Mouse (Mus musculus) MEL (cell line): ENCODE measurements around the gene Nmur2. TPM values are rescaled to one million over a fixed set of nuclear protein-coding genes. Genes with fewer than 3 reads are reported as not detected.

Experiments
- DNase-seq: peaks from one replicate; pipeline ENCODE4 v3.0.0; 2011; ENCODE audit warnings: low read depth, low spot score
- H3K27ac ChIP-seq: 2 replicates; pipeline ENCODE4 v1.5.1; 2012; ENCODE audit warnings: low read depth, mild to moderate bottlenecking, control low read depth, low read length, moderate library complexity; ENCODE audit not compliant: control insufficient read depth
- H3K27me3 ChIP-seq, 2 experiments: fragments of 150-350 bp in 1 of 2; sonication (generic) in 1 of 2; 2 replicates each; pipeline ENCODE4 v1.6.1; 2012; ENCODE audit warnings: low read length in 2 of 2, mild to moderate bottlenecking in 2 of 2, improper control_type of control experiment in 1 of 2, moderate library complexity in 1 of 2; ENCODE audit not compliant: insufficient read depth in 2 of 2, control insufficient read depth in 1 of 2
- H3K36me3 ChIP-seq, 2 experiments: 2 replicates each; pipeline ENCODE4 v1.6.1; 2012 to 2014; ENCODE audit warnings: low read length in 2 of 2, improper control_type of control experiment in 1 of 2, inconsistent platforms in 1 of 2, mild to moderate bottlenecking in 1 of 2; ENCODE audit not compliant: insufficient read depth in 2 of 2, control insufficient read depth in 1 of 2
- H3K4me1 ChIP-seq, 2 experiments: fragments of 150-350 bp in 1 of 2; sonication (generic) in 1 of 2; 2 replicates each; pipeline ENCODE4 v1.6.1; 2012; ENCODE audit warnings: low read length in 2 of 2, improper control_type of control experiment in 1 of 2, mild to moderate bottlenecking in 1 of 2; ENCODE audit not compliant: insufficient read depth in 2 of 2, control insufficient read depth in 1 of 2
- H3K4me3 ChIP-seq, 2 experiments: fragments of 150-350 bp in 1 of 2; sonication (generic) in 1 of 2; 2 replicates each; pipeline ENCODE4 v1.5.1; 2012; ENCODE audit warnings: low read depth in 2 of 2, low read length in 2 of 2, mild to moderate bottlenecking in 2 of 2, moderate library complexity in 2 of 2, control low read depth in 1 of 2, improper control_type of control experiment in 1 of 2; ENCODE audit not compliant: control insufficient read depth in 1 of 2, insufficient read depth in 1 of 2
- H3K79me2 ChIP-seq: 2 replicates; pipeline ENCODE4 v1.6.1; 2012; ENCODE audit warnings: mild to moderate bottlenecking, low read length, moderate library complexity; ENCODE audit not compliant: control insufficient read depth, poor library complexity, insufficient read depth
- H3K9ac ChIP-seq: 2 replicates; pipeline ENCODE4 v1.6.1; 2012; ENCODE audit warnings: low read depth, mild to moderate bottlenecking, control low read depth, low read length, moderate library complexity; ENCODE audit not compliant: control insufficient read depth, poor library complexity, severe bottlenecking
- H3K9me3 ChIP-seq: fragments of 150-350 bp; sonication (generic); replicated peaks from 2 replicates; pipeline ENCODE4 v1.6.1; 2012; ENCODE audit warnings: mild to moderate bottlenecking, low read length, improper control_type of control experiment, moderate library complexity; ENCODE audit not compliant: insufficient read depth
- CHD2 ChIP-seq: IDR thresholded peaks from 2 replicates; pipeline ENCODE4 v1.6.1; 2011; ENCODE audit warnings: low read length, improper control_type of control experiment
- CTCF ChIP-seq, 3 experiments: IDR thresholded peaks in 2 of 3; conservative IDR thresholded peaks in 1 of 3; 2 replicates each; pipeline ENCODE4 v1.5.1; 2011 to 2012; ENCODE audit warnings: low read length in 3 of 3, low read depth in 2 of 3, mild to moderate bottlenecking in 2 of 3, improper control_type of control experiment in 1 of 3, inconsistent platforms in 1 of 3, mixed read lengths in 1 of 3, moderate library complexity in 1 of 3; ENCODE audit not compliant: control insufficient read depth in 1 of 3, insufficient read depth in 1 of 3, poor library complexity in 1 of 3, severe bottlenecking in 1 of 3
- ETS1 ChIP-seq: IDR thresholded peaks from 2 replicates; pipeline ENCODE4 v1.6.1; 2012; ENCODE audit warnings: low read depth, mild to moderate bottlenecking, inconsistent platforms, low read length, improper control_type of control experiment, moderate library complexity
- GABPA ChIP-seq: IDR thresholded peaks from 2 replicates; pipeline ENCODE4 v1.6.1; 2012; ENCODE audit warnings: low read depth, mild to moderate bottlenecking, inconsistent platforms, low read length, improper control_type of control experiment, moderate library complexity
- HCFC1 ChIP-seq: IDR thresholded peaks from 2 replicates; pipeline ENCODE4 v1.6.1; 2012; ENCODE audit warnings: low read depth, mild to moderate bottlenecking, inconsistent platforms, low read length, improper control_type of control experiment, moderate library complexity
- JUND ChIP-seq: IDR thresholded peaks from 2 replicates; pipeline ENCODE4 v1.6.1; 2011; ENCODE audit warnings: low read depth, mild to moderate bottlenecking, improper control_type of control experiment, low read length
- MAX ChIP-seq: IDR thresholded peaks from 2 replicates; pipeline ENCODE4 v1.6.1; 2011; ENCODE audit warnings: low read length, improper control_type of control experiment
- MAZ ChIP-seq: IDR thresholded peaks from 2 replicates; pipeline ENCODE4 v1.6.1; 2012; ENCODE audit warnings: low read depth, mild to moderate bottlenecking, inconsistent platforms, low read length, improper control_type of control experiment
- MXI1 ChIP-seq: IDR thresholded peaks from 2 replicates; pipeline ENCODE4 v1.6.1; 2011; ENCODE audit warnings: mild to moderate bottlenecking, low read depth, low read length, improper control_type of control experiment
- MYB ChIP-seq: IDR thresholded peaks from 2 replicates; pipeline ENCODE4 v1.6.1; 2011; ENCODE audit warnings: mild to moderate bottlenecking, low read depth, low read length, improper control_type of control experiment
- NRF1 ChIP-seq: IDR thresholded peaks from 2 replicates; pipeline ENCODE4 v1.6.1; 2014; ENCODE audit warnings: low read depth, mild to moderate bottlenecking, inconsistent platforms, low read length, improper control_type of control experiment, moderate library complexity; ENCODE audit not compliant: poor library complexity, insufficient read depth, severe bottlenecking
- POLR2AphosphoS5 ChIP-seq: IDR thresholded peaks from 2 replicates; pipeline ENCODE4 v1.6.1; 2012; ENCODE audit warnings: low read depth, borderline replicate concordance, mild to moderate bottlenecking, inconsistent platforms, low read length, moderate library complexity, mixed read lengths
- RAD21 ChIP-seq: IDR thresholded peaks from 2 replicates; pipeline ENCODE4 v1.6.1; 2011; ENCODE audit warnings: mild to moderate bottlenecking, low read depth, low read length, improper control_type of control experiment
- RCOR1 ChIP-seq: IDR thresholded peaks from 2 replicates; pipeline ENCODE4 v1.6.1; 2012; ENCODE audit warnings: low read depth, mild to moderate bottlenecking, inconsistent platforms, low read length, improper control_type of control experiment
- SIN3A ChIP-seq: IDR thresholded peaks from 2 replicates; pipeline ENCODE4 v1.6.1; 2012; ENCODE audit warnings: low read length, improper control_type of control experiment, inconsistent platforms
- SMC3 ChIP-seq: IDR thresholded peaks from 2 replicates; pipeline ENCODE4 v1.6.1; 2011; ENCODE audit warnings: low read depth, low read length, improper control_type of control experiment
- TAL1 ChIP-seq: IDR thresholded peaks from 2 replicates; pipeline ENCODE4 v1.6.1; 2012; ENCODE audit warnings: mild to moderate bottlenecking, inconsistent platforms, low read length, moderate library complexity, mixed read lengths
- TCF12 ChIP-seq: IDR thresholded peaks from 2 replicates; pipeline ENCODE4 v1.6.1; 2014; ENCODE audit warnings: low read depth, mild to moderate bottlenecking, inconsistent platforms, low read length, improper control_type of control experiment, moderate library complexity
- UBTF ChIP-seq: IDR thresholded peaks from 2 replicates; pipeline ENCODE4 v1.6.1; 2012; ENCODE audit warnings: low read depth, mild to moderate bottlenecking, inconsistent platforms, low read length, improper control_type of control experiment, moderate library complexity, borderline replicate concordance; ENCODE audit not compliant: insufficient read depth
- USF1 ChIP-seq: IDR thresholded peaks from 2 replicates; pipeline ENCODE4 v1.6.1; 2014; ENCODE audit warnings: low read depth, mild to moderate bottlenecking, inconsistent platforms, low read length, improper control_type of control experiment, moderate library complexity
- USF2 ChIP-seq, 2 experiments: IDR thresholded peaks; 2 replicates each; pipeline ENCODE4 v1.6.1; 2011 to 2012; ENCODE audit warnings: improper control_type of control experiment in 2 of 2, low read length in 2 of 2, borderline replicate concordance in 1 of 2, inconsistent platforms in 1 of 2, low read depth in 1 of 2, mild to moderate bottlenecking in 1 of 2; ENCODE audit not compliant: insufficient read depth in 1 of 2
- ZKSCAN1 ChIP-seq: IDR thresholded peaks from 2 replicates; pipeline ENCODE4 v1.6.1; 2012; ENCODE audit warnings: low read depth, mild to moderate bottlenecking, inconsistent platforms, low read length, improper control_type of control experiment, moderate library complexity
- polyA plus RNA-seq, 2 experiments: library from polyadenylated mRNA; stranded (reverse) in 1 of 2; unstranded in 1 of 2; fragments of >175 nt in 1 of 2; fragments of >200 nt in 1 of 2; gene quantifications; 2 replicates each; pipeline versions ENCODE4 v1.2.1 to v1.2.4; 2012; ENCODE audit warnings: low replicate concordance in 2 of 2, low read depth in 1 of 2; ENCODE audit not compliant: insufficient read length in 2 of 2, insufficient read depth in 1 of 2, missing spikeins in 1 of 2
- total RNA-seq: library from RNA; depleted of rRNA; stranded (reverse); fragments of 300-350 nt; gene quantifications from 2 replicates; pipeline ENCODE4 v1.2.3, GENCODE M21; 2012

Nmur2 gene
- total and polyA plus RNA-seq, 3 experiments: not detected

DNA sequence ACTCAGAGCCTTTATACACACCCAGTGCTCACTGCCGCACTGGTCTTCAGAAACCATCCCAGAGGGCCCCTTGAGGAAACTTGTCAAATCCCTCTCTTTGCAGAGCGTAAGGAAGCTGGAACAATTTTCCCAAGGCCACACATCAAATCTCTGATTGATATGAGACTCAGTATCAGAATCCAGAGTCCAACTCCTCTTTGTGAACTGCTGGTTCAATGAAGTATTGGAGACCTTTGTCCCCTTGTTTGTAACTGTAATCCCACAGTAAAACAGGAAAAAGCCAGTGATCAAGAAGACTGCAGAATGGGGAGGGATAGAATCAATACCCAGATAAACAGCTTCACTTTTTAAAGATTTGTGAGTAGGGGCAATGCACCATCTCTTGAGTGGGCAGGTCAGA is 28.8 kb upstream of the Nmur2 start:
- Histone ChIP-seq H3K9ac (no peak overlapping the region), H3K4me3 (no peak overlapping the region), H3K27ac (no peak overlapping the region), H3K36me3 (no peaks in the 10 kb centered on the region), H3K9me3 (no peaks in the 10 kb centered on the region), H3K4me1 (no peaks in the 10 kb centered on the region), H3K79me2 (no peaks in the 10 kb centered on the region), H3K27me3 (no peaks in the 10 kb centered on the region)
- no peak for DNase-seq
- TF ChIP-seq TAL1 (no peak), MAX (no peak), SMC3 (no peak), CHD2 (no peak), ZKSCAN1 (no peak), ETS1 (no peak), POLR2AphosphoS5 (no peak)

DNA sequence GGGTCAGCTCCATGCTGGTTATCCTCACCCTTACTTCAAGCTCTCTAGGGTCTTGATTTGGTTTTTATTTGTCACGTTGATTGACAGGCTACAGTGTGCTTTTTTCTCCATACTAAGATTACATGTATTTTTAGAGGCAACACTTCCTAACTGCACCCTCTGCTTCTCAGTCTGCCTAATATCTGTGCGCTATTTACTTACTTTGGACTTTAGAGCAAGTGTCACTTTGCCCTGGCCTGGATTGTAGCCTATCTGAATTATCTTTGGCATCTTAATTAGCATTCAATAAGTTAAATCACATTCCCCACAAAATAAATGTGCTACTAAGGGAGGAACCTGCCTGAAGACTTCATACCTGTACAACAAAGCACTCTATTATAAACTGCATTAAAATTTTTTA is 24.3 kb upstream of the Nmur2 start:
- TF ChIP-seq MAZ (no peak), MYB (no peak), SMC3 (no peak), USF2 (IDR thresholded peaks at IDR 0.05; ENCODE audit: borderline replicate concordance in 1 of 2, insufficient read depth in 1 of 2, low read depth in 1 of 2, low read length in 2 of 2) (no peak), TCF12 (no peak), RAD21 (no peak), RCOR1 (no peak), GABPA (no peak), NRF1 (no peak), UBTF (no peak), USF1 (no peak), TAL1 (no peak), JUND (no peak), POLR2AphosphoS5 (no peak), SIN3A (no peak), MAX (no peak), CTCF (IDR thresholded peaks at IDR 0.05 in 2 of 3, conservative IDR thresholded peaks at IDR 0.05 in 1 of 3; ENCODE audit: control insufficient read depth in 1 of 3, insufficient read depth in 1 of 3, low read depth in 2 of 3, low read length in 3 of 3, poor library complexity in 1 of 3, severe bottlenecking in 1 of 3) (no peak), MXI1 (no peak), HCFC1 (no peak)
- TF ChIP-seq, all 39 proteins: peak for 0
- no peak overlapping the region for H3K27ac ChIP-seq
- no peaks in the 10 kb centered on the region for H3K36me3 ChIP-seq
- no peaks in the 10 kb centered on the region for H3K9me3 ChIP-seq
- no peak for DNase-seq
- H3K27me3 ChIP-seq: no peaks in the 10 kb centered on the region
- no peak overlapping the region for H3K9ac ChIP-seq
- H3K79me2 ChIP-seq: no peaks in the 10 kb centered on the region
- H3K4me1 ChIP-seq: no peaks in the 10 kb centered on the region
- H3K4me3 ChIP-seq: no peak overlapping the region
